Mouse (Mus musculus) heart, adult 2 months (tissue): Measurements from ENCODE around the gene Trak1. TPM values are rescaled to one million over a fixed set of nuclear protein-coding genes. Genes with fewer than 3 reads are reported as not detected.

Experiments used
- DNase-seq, 2 experiments: peaks; one replicate each; pipeline ENCODE4 v3.0.0; 2021
- H3K27ac ChIP-seq: fragments of 200-600 bp; 2 replicates; pipeline ENCODE4 v1.8.1; 2022
- H3K27me3 ChIP-seq: fragments of 200-500 bp; 2 replicates; pipeline ENCODE4 v1.6.1; 2012; ENCODE audit warnings: mild to moderate bottlenecking, low read length, inconsistent platforms, mixed read lengths; ENCODE audit not compliant: control insufficient read depth, insufficient read depth
- H3K36me3 ChIP-seq: fragments of 200-500 bp; 2 replicates; pipeline ENCODE4 v1.6.1; 2012; ENCODE audit warnings: low read length, inconsistent platforms; ENCODE audit not compliant: control insufficient read depth, insufficient read depth
- H3K4me1 ChIP-seq: fragments of 200-500 bp; 2 replicates; pipeline ENCODE4 v1.6.1; 2011; ENCODE audit warnings: low read length; ENCODE audit not compliant: control insufficient read depth, insufficient read depth
- H3K4me3 ChIP-seq: fragments of 200-600 bp; 2 replicates; pipeline ENCODE4 v1.8.1; 2022
- H3K79me2 ChIP-seq: fragments of 200-500 bp; replicated peaks from 2 replicates; pipeline ENCODE4 v1.6.1; 2012; ENCODE audit warnings: mild to moderate bottlenecking, inconsistent platforms, low read length, moderate library complexity, mixed read lengths; ENCODE audit not compliant: control insufficient read depth, insufficient read depth
- H3K9ac ChIP-seq: fragments of 200-500 bp; 2 replicates; pipeline ENCODE4 v1.6.1; 2012; ENCODE audit warnings: low read depth, mild to moderate bottlenecking, control low read depth, inconsistent platforms, low read length, mixed read lengths
- CTCF ChIP-seq: fragments of 200-600 bp; IDR thresholded peaks from 2 replicates; pipeline ENCODE4 v1.8.1; 2022; ENCODE audit warnings: antibody characterized with exemption, mild to moderate bottlenecking, moderate library complexity
- EP300 ChIP-seq: fragments of 200-500 bp; IDR thresholded peaks from 2 replicates; pipeline ENCODE4 v1.6.1; 2011; ENCODE audit warnings: low read depth, low read length, control low read depth; ENCODE audit not compliant: insufficient read depth
- POLR2A ChIP-seq: fragments of 200-500 bp; IDR thresholded peaks from 2 replicates; pipeline ENCODE4 v1.6.1; 2011; ENCODE audit warnings: mild to moderate bottlenecking, low read depth, low read length, control low read depth; ENCODE audit not compliant: insufficient read depth
- WGBS: fragments of 180-500 bp; shearing (Covaris S2); methylation state at CpG from one replicate; pipeline ENCODE4 v1.1.7; 2018; 5-methylcytosine and 5-hydroxymethylcytosine counted together
- intact Hi-C: fragments of 180-260 bp; cut with DNase I; formaldehyde crosslinking; loops from one replicate; pipeline ENCODE4 v1.15.1; 2025
- polyA plus RNA-seq: library from polyadenylated mRNA; depleted of rRNA; stranded (reverse); fragments of >200 nt; gene quantifications from 2 replicates; pipeline ENCODE4 v1.2.3, GENCODE M21; 2012
- total RNA-seq, 2 experiments: library from RNA; stranded (reverse); gene quantifications; 2 replicates each; pipeline ENCODE4 v1.2.3; 2021

Trak1 gene
- total and polyA plus RNA-seq, 3 experiments = 170 to 302 (median 276) TPM

GRCm38 (mm10) chr9:121277118-121278060, 19.9 kb upstream of the Trak1 start, which contains the start of gene Ulk4:
Gene Ulk4 (minus strand): TSS chr9:121277197.
- H3K27ac ChIP-seq = peak within 1 kb of the TSS; percentile 77
- under 1% methylated on average over 59 of the region's 59 CpGs for WGBS
- DNase-seq = peak; percentile 93 to 95
- intact Hi-C loops = loop anchor here (5.0 kb wide), 1 partner anchor 180 kb away; no protein-coding TSS in a partner anchor
- H3K4me1 ChIP-seq = no peaks in the 10 kb centered on the region
- H3K27me3 ChIP-seq = no peaks in the 10 kb centered on the region
- no peaks in the 10 kb centered on the region for H3K36me3 ChIP-seq
- no peak for TF ChIP-seq CTCF
- peak; percentile 13; the same call in 1 of the 2 replicates for TF ChIP-seq EP300
- TF ChIP-seq POLR2A = peak; percentile 61
- no peaks in the 10 kb centered on the region for H3K79me2 ChIP-seq
- peak within 1 kb of the TSS; percentile 69 for H3K9ac ChIP-seq
- peak within 1 kb of the TSS; percentile 88 for H3K4me3 ChIP-seq

GRCm38 (mm10) chr9:121279216-121279615, 18.1 kb upstream of the Trak1 start:
- TF ChIP-seq EP300 = no peak
- no peak for TF ChIP-seq CTCF
- no peak for TF ChIP-seq POLR2A
- Histone ChIP-seq H3K9ac (no peak overlapping the region), H3K36me3 (no peaks in the 10 kb centered on the region), H3K79me2 (no peaks in the 10 kb centered on the region), H3K4me3 (no peak overlapping the region), H3K27me3 (no peaks in the 10 kb centered on the region), H3K27ac (no peak overlapping the region), H3K4me1 (no peaks in the 10 kb centered on the region)
- WGBS = 79% methylated on average over 5 of the region's 5 CpGs
- intact Hi-C loops = loop anchor here (5.0 kb wide), 1 partner anchor 178 kb away; no protein-coding TSS in a partner anchor
- no peak for DNase-seq

- no peak for DNase-seq
- H3K27me3 ChIP-seq = no peaks in the 10 kb centered on the region
- H3K4me1 ChIP-seq = peaks cover 5% of the 10 kb centered on the region
- no peak overlapping the region for H3K9ac ChIP-seq
- no peaks in the 10 kb centered on the region for H3K36me3 ChIP-seq
- H3K27ac ChIP-seq = no peak overlapping the region
- intact Hi-C loops = loop anchor here (1.0 kb wide), 1 partner anchor 73 kb away; no protein-coding TSS in a partner anchor
- TF ChIP-seq EP300 = no peak
- no peak for TF ChIP-seq CTCF
- TF ChIP-seq POLR2A = no peak
- H3K4me3 ChIP-seq = no peak overlapping the region
- WGBS = 77% methylated on average over 6 of the region's 6 CpGs
- no peaks in the 10 kb centered on the region for H3K79me2 ChIP-seq
Measured at GRCm38 (mm10) chr9:121281891-121282290, 15.4 kb upstream of the Trak1 start.

- no peak for DNase-seq
- WGBS = 97% methylated on average over 6 of the region's 6 CpGs
Measured at GRCm38 (mm10) chr9:121283620-121284185, 13.6 kb upstream of the Trak1 start.

GRCm38 (mm10) chr9:121284422-121284821, 12.9 kb upstream of the Trak1 start:
- H3K4me3 ChIP-seq = no peak overlapping the region
- no peaks in the 10 kb centered on the region for H3K79me2 ChIP-seq
- H3K4me1 ChIP-seq = peaks cover 5% of the 10 kb centered on the region
- intact Hi-C loops = no loop called here
- DNase-seq = no peak
- 81% methylated on average over 3 of the region's 3 CpGs for WGBS
- no peaks in the 10 kb centered on the region for H3K27me3 ChIP-seq
- TF ChIP-seq POLR2A (no peak), CTCF (peak; percentile 72)
- H3K27ac ChIP-seq = no peak overlapping the region
- no peak overlapping the region for H3K9ac ChIP-seq
- no peaks in the 10 kb centered on the region for H3K36me3 ChIP-seq

More at GRCm38 (mm10) chr9:121283620-121284185, 13.6 kb upstream of the Trak1 start:
- intact Hi-C loops = loop anchor here (1.0 kb wide), 2 partner anchors 69 to 91 kb away; no protein-coding TSS in a partner anchor
- Histone ChIP-seq H3K79me2 (no peaks in the 10 kb centered on the region), H3K36me3 (no peaks in the 10 kb centered on the region), H3K27me3 (no peaks in the 10 kb centered on the region), H3K4me1 (peaks cover 5% of the 10 kb centered on the region), H3K9ac (no peak overlapping the region), H3K27ac (no peak overlapping the region), H3K4me3 (no peak overlapping the region)
- no peak for TF ChIP-seq EP300
- no peak for TF ChIP-seq POLR2A
- TF ChIP-seq CTCF = peak; percentile 89
